Mouse (Mus musculus): Measurements from ENCODE around the gene Dnajc5g. TPM values are rescaled to one million over a fixed set of nuclear protein-coding genes. Genes with fewer than 3 reads are reported as not detected.

Gene Dnajc5g
- total RNA-seq, 2 experiments from 2014 or later = not detected

Other genes starting within 250 kb of the Dnajc5g start
- 6.5 and 9.6 TPM in 2 replicates for gene Tmem214, start 238.3 kb upstream of the Dnajc5g start, total RNA-seq (2015; ENCODE audit: low replicate concordance)
- 4.7 and 7.0 TPM in 2 replicates for gene Tmem214, start 238.3 kb upstream of the Dnajc5g start, total RNA-seq (2017; ENCODE audit: low replicate concordance)
- 4.8 TPM in 1 of 2 replicates, not detected in the other for gene Agbl5, start 217.6 kb upstream of the Dnajc5g start, total RNA-seq (2015; ENCODE audit: low replicate concordance)
- gene Agbl5, start 217.6 kb upstream of the Dnajc5g start, total RNA-seq (2017; ENCODE audit: low replicate concordance) = 1.9 and 2.0 TPM in 2 replicates
- 167 and 176 TPM in 2 replicates for gene Ost4, start 198.5 kb upstream of the Dnajc5g start, total RNA-seq (2015; ENCODE audit: low replicate concordance)
- 63.0 and 140 TPM in 2 replicates for gene Ost4, start 198.5 kb upstream of the Dnajc5g start, total RNA-seq (2017; ENCODE audit: low replicate concordance)
- 16.9 and 28.8 TPM in 2 replicates for gene Emilin1, start 192.9 kb upstream of the Dnajc5g start, total RNA-seq (2015; ENCODE audit: low replicate concordance)
- 6.5 and 8.1 TPM in 2 replicates for gene Emilin1, start 192.9 kb upstream of the Dnajc5g start, total RNA-seq (2017; ENCODE audit: low replicate concordance)
- 8.1 and 14.4 TPM in 2 replicates for gene Khk, start 184.9 kb upstream of the Dnajc5g start, total RNA-seq (2015; ENCODE audit: low replicate concordance)
- 9.2 and 12.4 TPM in 2 replicates for gene Khk, start 184.9 kb upstream of the Dnajc5g start, total RNA-seq (2017; ENCODE audit: low replicate concordance)
- not detected in 2 replicates for gene Cgref1, start 160.7 kb upstream of the Dnajc5g start, total RNA-seq (2015; ENCODE audit: low replicate concordance)
- not detected in 2 replicates for gene Cgref1, start 160.7 kb upstream of the Dnajc5g start, total RNA-seq (2017; ENCODE audit: low replicate concordance)
- gene Preb, start 145.9 kb upstream of the Dnajc5g start, total RNA-seq (2015; ENCODE audit: low replicate concordance) = 12.7 and 21.9 TPM in 2 replicates
- 10.6 and 27.0 TPM in 2 replicates for gene Preb, start 145.9 kb upstream of the Dnajc5g start, total RNA-seq (2017; ENCODE audit: low replicate concordance)
- gene Tcf23, start 137.6 kb upstream of the Dnajc5g start, total RNA-seq (2015; ENCODE audit: low replicate concordance) = not detected in 2 replicates
- gene Tcf23, start 137.6 kb upstream of the Dnajc5g start, total RNA-seq (2017; ENCODE audit: low replicate concordance) = not detected in 2 replicates
- gene Atraid, start 58.0 kb upstream of the Dnajc5g start, total RNA-seq (2015; ENCODE audit: low replicate concordance) = 21.3 and 40.5 TPM in 2 replicates
- 22.3 and 26.8 TPM in 2 replicates for gene Atraid, start 58.0 kb upstream of the Dnajc5g start, total RNA-seq (2017; ENCODE audit: low replicate concordance)
- gene Slc5a6, start 57.4 kb upstream of the Dnajc5g start, total RNA-seq (2015; ENCODE audit: low replicate concordance) = 0.42 TPM in 1 of 2 replicates, not detected in the other
- 0.98 TPM in 1 of 2 replicates, not detected in the other for gene Slc5a6, start 57.4 kb upstream of the Dnajc5g start, total RNA-seq (2017; ENCODE audit: low replicate concordance)
- 6.5 and 16.3 TPM in 2 replicates for gene Cad, start 51.5 kb upstream of the Dnajc5g start, total RNA-seq (2015; ENCODE audit: low replicate concordance)
- gene Cad, start 51.5 kb upstream of the Dnajc5g start, total RNA-seq (2017; ENCODE audit: low replicate concordance) = 6.7 and 10.6 TPM in 2 replicates
- gene Slc30a3, start 2.0 kb downstream of the Dnajc5g start, total RNA-seq (2015; ENCODE audit: low replicate concordance) = not detected in 2 replicates
- not detected in 2 replicates for gene Slc30a3, start 2.0 kb downstream of the Dnajc5g start, total RNA-seq (2017; ENCODE audit: low replicate concordance)
- gene Trim54, start 10.4 kb downstream of the Dnajc5g start, total RNA-seq (2015; ENCODE audit: low replicate concordance) = not detected in 2 replicates
- not detected in 2 replicates for gene Trim54, start 10.4 kb downstream of the Dnajc5g start, total RNA-seq (2017; ENCODE audit: low replicate concordance)
- gene Ucn, start 32.5 kb downstream of the Dnajc5g start, total RNA-seq (2015; ENCODE audit: low replicate concordance) = not detected in 2 replicates
- not detected in 2 replicates for gene Ucn, start 32.5 kb downstream of the Dnajc5g start, total RNA-seq (2017; ENCODE audit: low replicate concordance)
- gene Mpv17, start 48.0 kb downstream of the Dnajc5g start, total RNA-seq (2015; ENCODE audit: low replicate concordance) = 9.4 and 11.1 TPM in 2 replicates
- 10.7 and 12.7 TPM in 2 replicates for gene Mpv17, start 48.0 kb downstream of the Dnajc5g start, total RNA-seq (2017; ENCODE audit: low replicate concordance)
- not detected in 2 replicates for gene Gm29609, start 73.6 kb downstream of the Dnajc5g start, total RNA-seq (2015; ENCODE audit: low replicate concordance)
- gene Gm29609, start 73.6 kb downstream of the Dnajc5g start, total RNA-seq (2017; ENCODE audit: low replicate concordance) = not detected in 2 replicates
- gene Gtf3c2, start 73.9 kb downstream of the Dnajc5g start, total RNA-seq (2015; ENCODE audit: low replicate concordance) = 29.7 and 32.5 TPM in 2 replicates
- 24.8 and 30.7 TPM in 2 replicates for gene Gtf3c2, start 73.9 kb downstream of the Dnajc5g start, total RNA-seq (2017; ENCODE audit: low replicate concordance)
- gene Snx17, start 86.9 kb downstream of the Dnajc5g start, total RNA-seq (2015; ENCODE audit: low replicate concordance) = 2.9 and 17.1 TPM in 2 replicates
- 12.3 and 15.8 TPM in 2 replicates for gene Snx17, start 86.9 kb downstream of the Dnajc5g start, total RNA-seq (2017; ENCODE audit: low replicate concordance)
- gene Eif2b4, start 87.1 kb downstream of the Dnajc5g start, total RNA-seq (2015; ENCODE audit: low replicate concordance) = 9.8 and 42.1 TPM in 2 replicates
- 13.5 and 18.7 TPM in 2 replicates for gene Eif2b4, start 87.1 kb downstream of the Dnajc5g start, total RNA-seq (2017; ENCODE audit: low replicate concordance)
- 2.3 and 4.8 TPM in 2 replicates for gene Zfp513, start 96.0 kb downstream of the Dnajc5g start, total RNA-seq (2015; ENCODE audit: low replicate concordance)
- 5.5 and 5.9 TPM in 2 replicates for gene Zfp513, start 96.0 kb downstream of the Dnajc5g start, total RNA-seq (2017; ENCODE audit: low replicate concordance)
- gene Ppm1g, start 114.4 kb downstream of the Dnajc5g start, total RNA-seq (2015; ENCODE audit: low replicate concordance) = 35.4 and 46.4 TPM in 2 replicates
- 67.5 and 132 TPM in 2 replicates for gene Ppm1g, start 114.4 kb downstream of the Dnajc5g start, total RNA-seq (2017; ENCODE audit: low replicate concordance)
- 20.1 and 31.5 TPM in 2 replicates for gene Nrbp1, start 134.6 kb downstream of the Dnajc5g start, total RNA-seq (2015; ENCODE audit: low replicate concordance)
- gene Nrbp1, start 134.6 kb downstream of the Dnajc5g start, total RNA-seq (2017; ENCODE audit: low replicate concordance) = 23.0 and 28.1 TPM in 2 replicates
- not detected in 2 replicates for gene Gm9970, start 134.9 kb downstream of the Dnajc5g start, total RNA-seq (2015; ENCODE audit: low replicate concordance)
- gene Gm9970, start 134.9 kb downstream of the Dnajc5g start, total RNA-seq (2017; ENCODE audit: low replicate concordance) = not detected in 2 replicates
- 1.5 TPM in 1 of 2 replicates, not detected in the other for gene Krtcap3, start 145.4 kb downstream of the Dnajc5g start, total RNA-seq (2015; ENCODE audit: low replicate concordance)
- 4.0 and 4.6 TPM in 2 replicates for gene Krtcap3, start 145.4 kb downstream of the Dnajc5g start, total RNA-seq (2017; ENCODE audit: low replicate concordance)
- 0.58 and 3.1 TPM in 2 replicates for gene Ift172, start 184.8 kb downstream of the Dnajc5g start, total RNA-seq (2015; ENCODE audit: low replicate concordance)
- 5.6 and 7.9 TPM in 2 replicates for gene Ift172, start 184.8 kb downstream of the Dnajc5g start, total RNA-seq (2017; ENCODE audit: low replicate concordance)
- not detected in 2 replicates for gene Fndc4, start 189.8 kb downstream of the Dnajc5g start, total RNA-seq (2015; ENCODE audit: low replicate concordance)
- gene Fndc4, start 189.8 kb downstream of the Dnajc5g start, total RNA-seq (2017; ENCODE audit: low replicate concordance) = 0.34 TPM in 1 of 2 replicates, not detected in the other
- gene Gckr, start 191.2 kb downstream of the Dnajc5g start, total RNA-seq (2015; ENCODE audit: low replicate concordance) = not detected in 2 replicates
- not detected in 2 replicates for gene Gckr, start 191.2 kb downstream of the Dnajc5g start, total RNA-seq (2017; ENCODE audit: low replicate concordance)